In the genomic region with DNA sequence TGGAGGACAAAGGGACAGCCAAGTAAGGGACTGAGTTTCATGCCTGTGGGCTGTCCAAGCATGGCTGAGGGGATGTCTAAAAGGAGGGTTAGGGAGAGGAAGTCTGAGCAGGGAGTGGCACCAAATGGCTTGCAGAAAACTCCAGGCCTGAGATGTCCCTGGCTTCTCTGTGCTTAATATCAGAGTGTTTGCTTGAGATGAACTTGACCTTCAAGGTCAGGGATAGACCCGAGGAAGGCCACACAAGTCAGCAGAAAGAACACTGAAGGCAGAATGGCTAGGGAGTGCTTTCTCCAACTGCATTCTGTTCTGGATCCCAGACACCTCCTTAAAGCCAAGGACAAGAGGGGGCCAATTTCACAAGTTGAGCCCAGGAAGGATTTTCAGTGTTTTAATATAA, we compare ENCODE assay signal across 15 mouse cellular contexts.
DNase-seq lines count a peak whose midpoint lies in the region; ATAC-seq and TF ChIP-seq lines count a peak whose summit lies in the region.
"Had no signal": no experiment of that assay in that cellular context is flagged by ENCODE, and none has a peak within 500 bp of the region (broad histone marks: within the 10 kb centered on the region; RNA-seq: fewer than 3 reads in every experiment).

No protein-coding gene starts in this region.

- no peak for TF ChIP-seq CTCF in gastrocnemius, adult 2 months (IDR thresholded peaks at IDR 0.05)
- no peak for TF ChIP-seq CTCF in liver, adult 2 months (IDR thresholded peaks at IDR 0.05; ENCODE audit: low read depth, low read length)

- H3K27me3 ChIP-seq in liver, adult 2 months (ENCODE audit: control insufficient read depth, insufficient read depth, low read length): no peaks in the 10 kb centered on the region
- 0 out of 2 replicates have a peak, but pooled peaks cover 3% of the 10 kb centered on the region for H3K27me3 ChIP-seq in liver, embryonic 12.5 days (replicated peaks)
- no peaks in the 10 kb centered on the region for H3K27me3 ChIP-seq in embryonic facial prominence, embryonic 15.5 days
- H3K27me3 ChIP-seq: forebrain, embryonic 12.5 days; hindbrain, embryonic 15.5 days; midbrain, embryonic 13.5 days had no signal

- intact Hi-C loops in gastrocnemius, adult 2 months (cut with DNase I): no loop called here

- H3K36me3 ChIP-seq in liver, adult 2 months (ENCODE audit: control insufficient read depth, insufficient read depth, low read length): no peaks in the 10 kb centered on the region
- no peaks in the 10 kb centered on the region for H3K36me3 ChIP-seq in liver, embryonic 12.5 days
- no peaks in the 10 kb centered on the region for H3K36me3 ChIP-seq in embryonic facial prominence, embryonic 15.5 days
- H3K36me3 ChIP-seq: forebrain, embryonic 12.5 days; hindbrain, embryonic 15.5 days; midbrain, embryonic 13.5 days had no signal

- WGBS in liver, adult 2 months: 24% methylated on average over 1 of the region's 1 CpGs
- 48% methylated on average over 1 of the region's 1 CpGs for WGBS in liver, embryonic 12.5 days (ENCODE audit: insufficient replicate concordance)
- 50% methylated on average over 1 of the region's 1 CpGs for WGBS in embryonic facial prominence, embryonic 15.5 days

- no peaks in the 10 kb centered on the region for H3K9me3 ChIP-seq in liver, embryonic 12.5 days (replicated peaks)
- H3K9me3 ChIP-seq in embryonic facial prominence, embryonic 15.5 days (replicated peaks): no peaks in the 10 kb centered on the region
- H3K9me3 ChIP-seq: forebrain, embryonic 12.5 days; hindbrain, embryonic 15.5 days; megakaryocyte, embryonic 14.5 days; midbrain, embryonic 13.5 days had no signal

- H3K79me2 ChIP-seq in liver, adult 2 months (ENCODE audit: control insufficient read depth, insufficient read depth, low read length): no peaks in the 10 kb centered on the region

- no peak overlapping the region for H3K9ac ChIP-seq in liver, adult 2 months (ENCODE audit: low read depth, low read length)
- H3K9ac ChIP-seq in liver, embryonic 12.5 days: no peak overlapping the region
- no peak overlapping the region for H3K9ac ChIP-seq in embryonic facial prominence, embryonic 15.5 days
- H3K9ac ChIP-seq: forebrain, embryonic 12.5 days; hindbrain, embryonic 15.5 days; midbrain, embryonic 13.5 days had no signal

- peaks cover 2% of the 10 kb centered on the region; the same call in 1 of the 2 replicates for H3K4me1 ChIP-seq in liver, adult 2 months (ENCODE audit: control insufficient read depth, insufficient read depth, low read length)
- H3K4me1 ChIP-seq in liver, embryonic 12.5 days: 0 out of 2 replicates have a peak, but pooled peaks cover 5% of the 10 kb centered on the region
- peaks cover 21% of the 10 kb centered on the region for H3K4me1 ChIP-seq in embryonic facial prominence, embryonic 15.5 days

- no peak for ATAC-seq in liver, embryonic 12.5 days
- ATAC-seq in embryonic facial prominence, embryonic 15.5 days (ENCODE audit: insufficient number of reproducible peaks, low FRiP score, low TSS enrichment, low read depth): no peak
- ATAC-seq: activated CD4-positive, CD25-positive, alpha-beta regulatory T cell, adult 4 months; midbrain, embryonic 13.5 days had no signal

- H3K4me3 ChIP-seq in gastrocnemius, adult 2 months: no peak overlapping the region
- H3K4me3 ChIP-seq in liver, adult 2 months (ENCODE audit: insufficient read depth, low read depth, low read length): no peak overlapping the region
- H3K4me3 ChIP-seq in liver, embryonic 12.5 days: no peak overlapping the region
- H3K4me3 ChIP-seq in embryonic facial prominence, embryonic 15.5 days (replicated peaks): no peak overlapping the region
- H3K4me3 ChIP-seq: erythroblast, embryonic 14.5 days; forebrain, embryonic 12.5 days; hindbrain, embryonic 15.5 days; megakaryocyte, embryonic 14.5 days; midbrain, embryonic 13.5 days had no signal

- no peak overlapping the region for H3K4me2 ChIP-seq in liver, embryonic 12.5 days
- H3K4me2 ChIP-seq in embryonic facial prominence, embryonic 15.5 days (replicated peaks): no peak overlapping the region
- H3K4me2 ChIP-seq: forebrain, embryonic 12.5 days; heart, embryonic 11.5 days; hindbrain, embryonic 15.5 days; midbrain, embryonic 13.5 days had no signal

- TF ChIP-seq POLR2A in liver, adult 2 months (IDR thresholded peaks at IDR 0.05; ENCODE audit: extremely low read depth, insufficient read depth, low read length): no peak

- H3K27ac ChIP-seq in gastrocnemius, adult 2 months: peak overlapping the region; percentile 79
- H3K27ac ChIP-seq in liver, adult 2 months (replicated peaks; ENCODE audit: insufficient read depth, low read depth, low read length): peak overlapping the region; percentile 51
- no peak overlapping the region for H3K27ac ChIP-seq in liver, embryonic 12.5 days
- peak overlapping the region; percentile 77 for H3K27ac ChIP-seq in embryonic facial prominence, embryonic 15.5 days (replicated peaks)
- H3K27ac ChIP-seq: forebrain, embryonic 12.5 days; hindbrain, embryonic 15.5 days; midbrain, embryonic 13.5 days had no signal

- no peak for DNase-seq in gastrocnemius, adult 2 months
- no peak for DNase-seq in gastrocnemius, postnatal 10 days
- DNase-seq in liver, adult 2 months (ENCODE audit: extremely low read depth, low read depth, low spot score): no peak
- peak; percentile 33 for DNase-seq in NIH3T3 (ENCODE audit: low read depth)
- DNase-seq in adipocyte (ENCODE audit: low spot score): no peak
- DNase-seq: cerebellum, adult 8-10 months had no signal
